Mouse (Mus musculus) spleen, adult 2 months (tissue): ENCODE data around the gene Gm5447.

Experiments used
- CTCF ChIP-seq: fragments of 200-500 bp; IDR thresholded peaks from 2 replicates; pipeline ENCODE4 v1.5.1; 2011; ENCODE audit warnings: mild to moderate bottlenecking, inconsistent platforms; ENCODE audit not compliant: insufficient read depth, insufficient read length, insufficient replicate concordance; ENCODE audit errors: extremely low read depth
- POLR2A ChIP-seq: fragments of 200-500 bp; IDR thresholded peaks from 2 replicates; pipeline ENCODE4 v1.6.1; 2011; ENCODE audit warnings: low read depth, low read length, inconsistent platforms

DNA sequence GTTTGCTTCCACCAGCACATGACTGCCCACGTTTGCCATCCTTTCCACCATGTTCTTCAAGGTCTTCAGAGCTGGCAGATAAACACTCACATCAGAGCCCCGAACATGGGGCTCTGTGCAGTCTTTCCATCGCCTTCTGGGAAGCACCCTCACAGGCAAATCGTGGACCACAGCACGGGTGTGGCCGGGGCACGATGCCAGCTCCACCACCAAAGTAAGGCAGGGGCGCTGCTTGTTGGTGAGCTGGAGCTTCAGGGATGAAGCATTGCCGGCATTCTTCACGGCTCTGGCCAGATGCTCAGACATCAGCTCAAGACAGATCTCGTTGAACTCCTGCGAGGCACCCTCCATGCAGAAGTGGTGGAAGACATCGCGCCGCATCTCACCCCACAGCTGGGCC lies 26.9 kb upstream of the Gm5447 start:
- TF ChIP-seq CTCF (no peak), POLR2A (no peak)
